Mouse (Mus musculus) forebrain, embryonic 15.5 days (tissue): Measurements from ENCODE around the gene Crlf2. TPM values are rescaled to one million over a fixed set of nuclear protein-coding genes. Genes with fewer than 3 reads are reported as not detected.

ENCODE experiments used
- polyA plus RNA-seq: library from polyadenylated mRNA; unstranded; fragments of >200 nt; fragmentation: Nextera tagmentation; extraction: Ambion mirVana; gene quantifications from 2 replicates; pipeline ENCODE4 v1.2.1, GENCODE M21; 2015

Gene Crlf2
- polyA plus RNA-seq, 1 experiment from 2014 or later = 11.3 TPM

Other genes with a start within 250 kb of the Crlf2 start
- gene Vmn2r16, start 228.8 kb downstream of the Crlf2 start, polyA plus RNA-seq = not detected in 2 replicates
- gene Vmn2r17, start 139.3 kb downstream of the Crlf2 start, polyA plus RNA-seq = not detected in 2 replicates
- 1.3 and 1.8 TPM in 2 replicates for gene 5430403G16Rik, start 132.0 kb upstream of the Crlf2 start, polyA plus RNA-seq
- 4.7 and 5.2 TPM in 2 replicates for gene 4930522L14Rik, start 192.9 kb upstream of the Crlf2 start, polyA plus RNA-seq